Mouse (Mus musculus) A20 (cell line): Measurements from ENCODE around the gene Scn5a.

ENCODE experiments used
- DNase-seq: peaks from one replicate; pipeline ENCODE4 v3.0.0-alpha.2; 2011; ENCODE audit warnings: low read depth, low spot score

The Scn5a gene

GRCm38 (mm10) chr9:119465056-119465455, 113.8 kb downstream of the Scn5a start:
- no peak for DNase-seq

- peak; percentile 57 for DNase-seq
Measured at GRCm38 (mm10) chr9:119460410-119460809, 118.4 kb downstream of the Scn5a start.

- DNase-seq = no peak
Measured at GRCm38 (mm10) chr9:119457122-119457521, 121.7 kb downstream of the Scn5a start.

- no peak for DNase-seq
Measured at GRCm38 (mm10) chr9:119455967-119456366, 122.8 kb downstream of the Scn5a start.

GRCm38 (mm10) chr9:119445737-119446136, 133.1 kb downstream of the Scn5a start:
- DNase-seq = peak; percentile 51

GRCm38 (mm10) chr9:119444738-119445429, 133.9 kb downstream of the Scn5a start, which contains the start of gene Exog:
Gene Exog, plus strand, starts transcription at chr9:119444943.
- DNase-seq = peak; percentile 98

- DNase-seq = no peak
Measured at GRCm38 (mm10) chr9:119438498-119439000, 140.3 kb downstream of the Scn5a start.

- no peak for DNase-seq
Measured at GRCm38 (mm10) chr9:119438065-119438464, 140.8 kb downstream of the Scn5a start.

- no peak for DNase-seq
Measured at GRCm38 (mm10) chr9:119435855-119436254, 143.0 kb downstream of the Scn5a start.
